Mouse (Mus musculus): ENCODE results near the gene Mrps27. TPM values are rescaled to one million over a fixed set of nuclear protein-coding genes. Genes with fewer than 3 reads are reported as not detected.

Gene Mrps27
- total and polyA plus RNA-seq, 2 experiments from 2014 or later: 19.6 to 37.4 TPM

- 29% methylated on average over 6 of the region's 6 CpGs for WGBS
- ATAC-seq (ENCODE audit: low FRiP score) (peak; percentile 31; the same call in 1 of the 2 replicates), DNase-seq (ENCODE audit: low spot score) (peak; percentile 90)
- Histone ChIP-seq H3K4me2 (ENCODE audit: low read depth, low read length, poor library complexity, severe bottlenecking) (no peak overlapping the region), H3K9ac (replicated peaks; ENCODE audit: low read length, poor library complexity, severe bottlenecking) (no peak overlapping the region), H3K4me1 (ENCODE audit: insufficient read depth, low read length) (no peaks in the 10 kb centered on the region), H3K9me3 (ENCODE audit: low read length) (no peaks in the 10 kb centered on the region), H3K27me3 (ENCODE audit: insufficient read depth, low read length) (no peaks in the 10 kb centered on the region), H3K4me3 (ENCODE audit: low read depth, low read length) (no peak overlapping the region), H3K36me3 (ENCODE audit: insufficient read depth, low read length) (no peaks in the 10 kb centered on the region), H3K27ac (ENCODE audit: low read depth, low read length) (no peak overlapping the region)
- TF ChIP-seq CTCF (IDR thresholded peaks at IDR 0.05): peak; percentile 95
These were observed 31.0 kb downstream of the Mrps27 start for GRCm38 (mm10) chr13:99375550-99375949.

GRCm38 (mm10) chr13:99377055-99377454 is 32.5 kb downstream of the Mrps27 start:
- no peak for TF ChIP-seq CTCF (IDR thresholded peaks at IDR 0.05)
- Histone ChIP-seq H3K4me2 (ENCODE audit: low read depth, low read length, poor library complexity, severe bottlenecking) (no peak overlapping the region), H3K4me3 (ENCODE audit: low read depth, low read length) (no peak overlapping the region), H3K27ac (ENCODE audit: low read depth, low read length) (no peak overlapping the region), H3K4me1 (ENCODE audit: insufficient read depth, low read length) (no peaks in the 10 kb centered on the region), H3K9ac (replicated peaks; ENCODE audit: low read length, poor library complexity, severe bottlenecking) (no peak overlapping the region), H3K27me3 (ENCODE audit: insufficient read depth, low read length) (no peaks in the 10 kb centered on the region), H3K36me3 (ENCODE audit: insufficient read depth, low read length) (no peaks in the 10 kb centered on the region; the same call in 1 of the 2 replicates), H3K9me3 (ENCODE audit: low read length) (no peaks in the 10 kb centered on the region)
- ATAC-seq (ENCODE audit: low FRiP score) (no peak), DNase-seq (ENCODE audit: low spot score) (no peak)
- WGBS: 89% methylated on average over 6 of the region's 6 CpGs

GRCm38 (mm10) chr13:99378223-99378622 is 33.6 kb downstream of the Mrps27 start:
- no peak for TF ChIP-seq CTCF (IDR thresholded peaks at IDR 0.05)

GRCm38 (mm10) chr13:99382373-99382772 is 37.8 kb downstream of the Mrps27 start:
- 38% methylated on average over 5 of the region's 6 CpGs for WGBS
- no peaks in the 10 kb centered on the region for H3K27me3 ChIP-seq (ENCODE audit: insufficient read depth, low read length)
- no peak for TF ChIP-seq CTCF (IDR thresholded peaks at IDR 0.05)
- H3K36me3 ChIP-seq (ENCODE audit: insufficient read depth, low read length): no peaks in the 10 kb centered on the region; the same call in 1 of the 2 replicates
- H3K4me2 ChIP-seq (ENCODE audit: low read depth, low read length, poor library complexity, severe bottlenecking): no peak overlapping the region
- ATAC-seq (ENCODE audit: low FRiP score) (no peak), DNase-seq (ENCODE audit: low spot score) (no peak)
- no peak overlapping the region for H3K27ac ChIP-seq (ENCODE audit: low read depth, low read length)
- no peak overlapping the region for H3K9ac ChIP-seq (replicated peaks; ENCODE audit: low read length, poor library complexity, severe bottlenecking)
- H3K4me1 ChIP-seq (ENCODE audit: insufficient read depth, low read length): no peaks in the 10 kb centered on the region
- H3K4me3 ChIP-seq (ENCODE audit: low read depth, low read length): no peak overlapping the region
- no peaks in the 10 kb centered on the region for H3K9me3 ChIP-seq (ENCODE audit: low read length)

More at GRCm38 (mm10) chr13:99378223-99378622, 33.6 kb downstream of the Mrps27 start:
- Histone ChIP-seq H3K27me3 (ENCODE audit: insufficient read depth, low read length) (no peaks in the 10 kb centered on the region), H3K9me3 (ENCODE audit: low read length) (no peaks in the 10 kb centered on the region), H3K4me2 (ENCODE audit: low read depth, low read length, poor library complexity, severe bottlenecking) (no peak overlapping the region), H3K27ac (ENCODE audit: low read depth, low read length) (no peak overlapping the region), H3K36me3 (ENCODE audit: insufficient read depth, low read length) (no peaks in the 10 kb centered on the region; the same call in 1 of the 2 replicates), H3K4me3 (ENCODE audit: low read depth, low read length) (no peak overlapping the region), H3K4me1 (ENCODE audit: insufficient read depth, low read length) (no peaks in the 10 kb centered on the region), H3K9ac (replicated peaks; ENCODE audit: low read length, poor library complexity, severe bottlenecking) (no peak overlapping the region)
- no peak for ATAC-seq (ENCODE audit: low FRiP score)
- DNase-seq (ENCODE audit: low spot score): no peak
- 68% methylated on average over 1 of the region's 1 CpGs for WGBS

GRCm38 (mm10) chr13:99384555-99385203 is 40.1 kb downstream of the Mrps27 start:
- Histone ChIP-seq H3K27ac (ENCODE audit: low read depth, low read length) (no peak overlapping the region), H3K4me2 (ENCODE audit: low read depth, low read length, poor library complexity, severe bottlenecking) (no peak overlapping the region), H3K4me3 (ENCODE audit: low read depth, low read length) (no peak overlapping the region), H3K36me3 (ENCODE audit: insufficient read depth, low read length) (no peaks in the 10 kb centered on the region; the same call in 1 of the 2 replicates), H3K9me3 (ENCODE audit: low read length) (no peaks in the 10 kb centered on the region), H3K9ac (replicated peaks; ENCODE audit: low read length, poor library complexity, severe bottlenecking) (no peak overlapping the region), H3K4me1 (ENCODE audit: insufficient read depth, low read length) (no peaks in the 10 kb centered on the region), H3K27me3 (ENCODE audit: insufficient read depth, low read length) (no peaks in the 10 kb centered on the region)
- TF ChIP-seq CTCF (IDR thresholded peaks at IDR 0.05): no peak
- ATAC-seq (ENCODE audit: low FRiP score): no peak
- no peak for DNase-seq (ENCODE audit: low spot score)
- WGBS: 52% methylated on average over 7 of the region's 7 CpGs

- WGBS: 81% methylated on average over 6 of the region's 6 CpGs
- no peak overlapping the region for H3K4me3 ChIP-seq (ENCODE audit: low read depth, low read length)
- no peaks in the 10 kb centered on the region for H3K9me3 ChIP-seq (ENCODE audit: low read length)
- H3K9ac ChIP-seq (replicated peaks; ENCODE audit: low read length, poor library complexity, severe bottlenecking): no peak overlapping the region
- H3K27ac ChIP-seq (ENCODE audit: low read depth, low read length): no peak overlapping the region
- H3K4me2 ChIP-seq (ENCODE audit: low read depth, low read length, poor library complexity, severe bottlenecking): no peak overlapping the region
- H3K36me3 ChIP-seq (ENCODE audit: insufficient read depth, low read length): no peaks in the 10 kb centered on the region; the same call in 1 of the 2 replicates
- no peak for DNase-seq (ENCODE audit: low spot score)
- H3K27me3 ChIP-seq (ENCODE audit: insufficient read depth, low read length): no peaks in the 10 kb centered on the region
- H3K4me1 ChIP-seq (ENCODE audit: insufficient read depth, low read length): no peaks in the 10 kb centered on the region
- peak; percentile 31; the same call in 1 of the 2 replicates for ATAC-seq (ENCODE audit: low FRiP score)
- no peak for TF ChIP-seq CTCF (IDR thresholded peaks at IDR 0.05)
These were observed 41.3 kb downstream of the Mrps27 start for GRCm38 (mm10) chr13:99385911-99386310.
